Mouse (Mus musculus) testis, adult 2 months (tissue): ENCODE measurements around the gene Enho. TPM values are rescaled to one million over a fixed set of nuclear protein-coding genes. Genes with fewer than 3 reads are reported as not detected.
A peak's percentile ranks its signal among the peaks of the same experiment; 100 is the strongest.

ENCODE experiments used
- H3K27ac ChIP-seq: fragments of 200-500 bp; 2 replicates; pipeline ENCODE4 v1.5.1; 2012; ENCODE audit warnings: low read depth, low read length; ENCODE audit not compliant: control insufficient read depth, insufficient read depth
- H3K27me3 ChIP-seq: fragments of 200-500 bp; 2 replicates; pipeline ENCODE4 v1.6.1; 2012; ENCODE audit warnings: mild to moderate bottlenecking, low read length, moderate library complexity; ENCODE audit not compliant: control insufficient read depth, insufficient read depth
- H3K36me3 ChIP-seq: fragments of 200-500 bp; 2 replicates; pipeline ENCODE4 v1.6.1; 2012; ENCODE audit warnings: mild to moderate bottlenecking, low read length; ENCODE audit not compliant: control insufficient read depth, insufficient read depth
- H3K4me1 ChIP-seq: fragments of 200-500 bp; 2 replicates; pipeline ENCODE4 v1.6.1; 2012; ENCODE audit warnings: low read length; ENCODE audit not compliant: control insufficient read depth, insufficient read depth
- H3K4me3 ChIP-seq: fragments of 200-500 bp; 2 replicates; pipeline ENCODE4 v1.5.1; 2012; ENCODE audit warnings: low read depth, mild to moderate bottlenecking, low read length, moderate library complexity, mixed read lengths; ENCODE audit not compliant: control insufficient read depth
- CTCF ChIP-seq: fragments of 200-500 bp; IDR thresholded peaks from 2 replicates; pipeline ENCODE4 v1.5.1; 2012; ENCODE audit warnings: low read depth, mild to moderate bottlenecking, inconsistent platforms, low read length, moderate library complexity; ENCODE audit not compliant: control insufficient read depth, insufficient read depth, insufficient replicate concordance
- POLR2A ChIP-seq: fragments of 200-500 bp; IDR thresholded peaks from 2 replicates; pipeline ENCODE4 v1.6.1; 2012; ENCODE audit warnings: low read depth, mild to moderate bottlenecking, inconsistent platforms, low read length, moderate library complexity; ENCODE audit not compliant: control insufficient read depth
- polyA plus RNA-seq: library from polyadenylated mRNA; depleted of rRNA; stranded (reverse); fragments of >200 nt; gene quantifications from 2 replicates; pipeline ENCODE4 v1.2.3, GENCODE M21; 2012

Enho gene
- polyA plus RNA-seq, 1 experiment = 3.7 TPM

- Histone ChIP-seq H3K27ac (peak overlapping the region; percentile 58), H3K4me3 (no peak overlapping the region), H3K4me1 (no peaks in the 10 kb centered on the region), H3K27me3 (no peaks in the 10 kb centered on the region), H3K36me3 (no peaks in the 10 kb centered on the region; the same call in 1 of the 2 replicates)
- no peak for TF ChIP-seq POLR2A
- TF ChIP-seq CTCF = no peak
Measured at GRCm38 (mm10) chr4:41648627-41649026, 8.5 kb upstream of the Enho start.

DNA sequence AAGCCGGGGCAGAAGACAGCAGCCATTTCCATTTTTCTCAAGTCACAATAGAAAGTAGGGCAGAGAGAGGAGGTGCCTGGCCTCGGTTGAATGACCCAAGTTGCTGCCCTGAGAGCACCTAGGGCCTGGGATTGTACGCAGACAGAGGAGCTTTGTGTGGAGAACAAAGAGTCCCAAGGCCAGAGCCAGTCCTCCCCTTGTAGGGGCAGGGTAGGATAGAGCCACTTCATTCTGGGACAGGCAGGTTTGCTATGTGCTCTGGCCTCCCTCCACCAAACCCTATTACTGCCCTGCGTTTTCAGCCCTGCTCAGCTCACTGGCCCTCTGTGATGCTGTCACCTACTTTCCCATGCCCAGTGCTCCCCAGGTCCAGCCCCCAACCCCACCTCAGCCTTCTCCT lies 8.0 kb upstream of the Enho start:
- Histone ChIP-seq H3K27me3 (no peaks in the 10 kb centered on the region), H3K36me3 (no peaks in the 10 kb centered on the region; the same call in 1 of the 2 replicates), H3K4me1 (no peaks in the 10 kb centered on the region), H3K4me3 (no peak overlapping the region), H3K27ac (peak overlapping the region; percentile 58)
- no peak for TF ChIP-seq CTCF
- no peak for TF ChIP-seq POLR2A

DNA sequence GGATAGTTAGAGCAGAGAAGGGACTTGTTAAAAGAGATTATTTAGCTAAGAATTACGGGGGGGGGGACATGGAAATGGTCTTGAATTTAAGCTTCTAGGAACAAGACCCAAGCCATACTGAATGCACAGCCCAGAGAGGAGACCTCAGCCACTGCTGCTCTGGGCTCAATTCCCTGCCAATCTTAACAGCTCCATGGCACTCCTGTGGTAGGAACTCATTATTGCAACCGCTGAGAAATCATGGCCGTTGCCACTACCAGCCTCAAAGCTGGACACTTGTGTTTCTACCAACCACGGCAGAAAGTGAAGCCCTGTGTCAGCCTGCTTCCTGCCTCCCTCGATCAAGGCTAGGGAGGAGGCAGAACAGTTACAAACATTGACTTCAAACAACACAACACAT lies 5.4 kb upstream of the Enho start:
- peaks cover 5% of the 10 kb centered on the region for H3K4me1 ChIP-seq
- no peak overlapping the region for H3K4me3 ChIP-seq
- TF ChIP-seq POLR2A (no peak), CTCF (peak; percentile 43; the same call in 1 of the 2 replicates)
- H3K27me3 ChIP-seq = no peaks in the 10 kb centered on the region
- H3K27ac ChIP-seq = no peak overlapping the region; the same call in 1 of the 2 replicates
- no peaks in the 10 kb centered on the region; the same call in 1 of the 2 replicates for H3K36me3 ChIP-seq

DNA sequence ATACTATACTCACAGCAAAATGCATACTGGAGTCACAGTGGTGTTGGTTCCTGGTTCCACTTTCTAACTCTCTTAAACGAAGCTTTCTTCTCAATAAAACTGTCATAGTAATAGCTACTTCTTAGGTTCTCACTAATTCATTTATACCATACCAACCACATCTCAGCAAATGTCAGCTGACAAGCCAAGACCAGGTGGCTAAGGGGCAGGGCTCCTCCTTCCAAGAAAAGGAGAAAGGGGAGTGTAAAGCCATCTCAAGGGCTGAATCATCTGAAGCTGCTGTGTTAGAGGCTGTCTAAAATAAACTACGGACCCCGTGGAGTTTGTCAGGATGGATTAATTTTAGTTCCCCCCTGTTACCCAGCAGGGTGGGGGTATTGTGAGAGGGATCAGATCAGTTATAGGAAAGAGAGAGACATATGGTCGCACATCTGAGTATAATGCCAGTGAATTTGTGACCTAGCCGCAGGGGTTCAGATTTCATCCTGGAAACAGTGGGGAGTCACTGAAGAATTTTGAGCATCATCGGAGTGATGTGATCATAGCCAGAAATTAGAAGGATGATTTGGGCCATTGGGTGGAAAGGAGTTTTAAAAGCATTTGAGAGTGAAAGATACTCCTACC lies 1.2 kb upstream of the Enho start:
- no peaks in the 10 kb centered on the region; the same call in 1 of the 2 replicates for H3K36me3 ChIP-seq
- H3K4me3 ChIP-seq = no peak overlapping the region
- H3K27ac ChIP-seq = no peak overlapping the region
- H3K27me3 ChIP-seq = no peaks in the 10 kb centered on the region
- peaks cover 14% of the 10 kb centered on the region for H3K4me1 ChIP-seq
- TF ChIP-seq POLR2A (no peak), CTCF (no peak)

DNA sequence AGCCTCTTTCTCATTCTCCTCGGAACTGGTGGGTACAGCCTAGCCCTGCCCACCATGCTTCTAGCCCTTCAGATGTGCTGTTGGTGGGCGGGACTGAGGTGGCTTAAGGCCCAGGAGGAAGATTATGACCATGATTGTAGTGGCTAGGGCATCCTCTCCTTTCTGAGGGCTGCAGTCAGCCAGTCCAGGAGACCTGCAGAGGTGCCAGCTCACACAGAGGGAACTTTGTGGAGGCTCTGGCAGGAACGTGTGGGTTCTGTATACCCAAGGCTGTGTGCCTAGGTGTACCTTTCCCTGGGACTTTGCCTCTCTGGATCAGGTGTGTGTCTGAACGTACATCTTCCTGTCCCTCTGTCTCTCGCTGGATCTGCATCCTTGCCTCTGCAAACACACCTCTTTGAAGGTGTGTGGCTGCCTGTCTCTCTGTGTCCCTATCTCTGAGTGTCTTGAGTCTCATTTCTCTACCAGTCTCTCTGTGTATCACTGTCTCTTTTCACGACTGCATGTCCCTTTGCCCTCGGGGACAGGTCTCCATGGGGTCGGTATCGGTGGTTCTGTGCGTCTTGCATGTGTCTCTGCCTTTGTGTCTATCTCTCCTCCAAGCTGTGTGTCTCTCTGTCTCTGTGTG lies 796 bp downstream of the Enho start:
- peaks cover 14% of the 10 kb centered on the region for H3K4me1 ChIP-seq
- H3K36me3 ChIP-seq = no peaks in the 10 kb centered on the region
- no peaks in the 10 kb centered on the region for H3K27me3 ChIP-seq
- H3K27ac ChIP-seq = no peak overlapping the region
- no peak for TF ChIP-seq CTCF
- no peak for TF ChIP-seq POLR2A
- H3K4me3 ChIP-seq = peak overlapping the region; percentile 76

- H3K27ac ChIP-seq = no peak overlapping the region
- peaks cover 14% of the 10 kb centered on the region for H3K4me1 ChIP-seq
Measured at GRCm38 (mm10) chr4:41638828-41639213, 1.3 kb downstream of the Enho start.

DNA sequence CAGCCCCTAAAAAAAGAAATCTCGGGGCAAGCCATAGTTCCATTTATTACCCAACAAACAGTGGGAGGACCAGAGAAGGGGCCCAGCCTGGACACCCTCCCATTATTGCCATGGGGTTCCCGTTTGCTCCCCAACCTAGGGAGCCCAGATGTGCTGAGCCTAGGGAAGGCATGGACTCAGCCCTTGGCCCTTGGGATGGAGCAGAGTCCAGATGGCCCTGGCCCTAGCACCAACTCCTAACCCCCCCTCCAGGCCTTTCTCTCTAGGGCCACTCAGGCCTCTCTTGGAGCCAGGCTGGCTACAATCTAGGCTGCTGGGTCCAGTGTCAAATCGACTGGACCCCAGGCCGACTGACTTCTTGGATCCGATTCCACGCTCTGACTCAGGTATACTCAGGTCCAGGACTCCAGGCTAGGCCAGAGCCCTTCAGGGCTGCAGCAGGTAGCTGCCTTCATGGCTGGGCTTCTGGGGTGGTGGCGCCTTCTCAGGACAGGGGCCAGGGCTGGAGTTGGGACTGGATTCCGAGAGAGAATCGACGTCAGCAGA lies 1.9 kb downstream of the Enho start:
- H3K27ac ChIP-seq = no peak overlapping the region
- TF ChIP-seq POLR2A = no peak
- no peak for TF ChIP-seq CTCF
- H3K36me3 ChIP-seq = no peaks in the 10 kb centered on the region
- H3K4me3 ChIP-seq = no peak overlapping the region
- H3K27me3 ChIP-seq = no peaks in the 10 kb centered on the region
- peaks cover 14% of the 10 kb centered on the region for H3K4me1 ChIP-seq

More at GRCm38 (mm10) chr4:41638828-41639213, 1.3 kb downstream of the Enho start:
- Histone ChIP-seq H3K36me3 (no peaks in the 10 kb centered on the region), H3K4me3 (no peak overlapping the region), H3K27me3 (no peaks in the 10 kb centered on the region)
- TF ChIP-seq CTCF = no peak
- no peak for TF ChIP-seq POLR2A
